8 mouse cellular contexts compared by ENCODE assay signal in the genomic region with DNA sequence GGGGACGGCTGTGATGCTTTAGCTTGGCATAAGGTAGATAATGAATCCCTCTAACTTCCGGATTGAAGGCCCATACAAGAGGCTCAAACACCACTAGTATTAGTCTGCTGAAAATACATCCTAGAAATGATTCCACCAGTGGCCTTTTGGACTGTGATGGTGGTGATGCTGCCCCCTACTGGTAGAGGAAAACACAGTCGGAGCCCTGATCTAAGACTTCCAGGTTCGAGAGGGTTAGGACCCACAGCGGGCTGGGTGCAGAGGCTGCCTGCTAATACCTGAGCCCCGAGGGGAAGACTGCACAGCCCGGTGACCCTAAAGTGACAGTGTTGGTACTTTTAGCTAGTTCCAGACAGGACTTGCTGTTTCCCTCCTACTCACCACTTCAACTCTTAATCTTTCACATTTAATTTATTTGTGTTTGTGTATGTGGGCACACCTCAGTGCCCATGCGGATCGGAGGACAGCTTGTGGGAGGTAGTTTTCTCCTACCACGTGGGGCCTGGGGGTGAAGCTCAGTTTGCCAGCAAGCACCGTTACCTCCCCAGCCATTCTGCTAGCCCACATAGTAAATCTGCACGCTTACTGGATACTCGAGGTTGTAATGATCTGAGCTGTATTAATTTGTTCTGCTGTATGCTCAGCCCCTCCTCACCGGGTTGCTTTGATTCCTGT. TPM values are rescaled to one million over a fixed set of nuclear protein-coding genes. Genes with fewer than 3 reads are reported as not detected.
DNase-seq lines count a peak whose midpoint lies in the region; ATAC-seq lines count a peak whose summit lies in the region.

No protein-coding gene starts in this region.

- no peaks in the 10 kb centered on the region for H3K4me1 ChIP-seq in liver, embryonic 12.5 days
- H3K4me1 ChIP-seq in intestine, embryonic 16.5 days (ENCODE audit: control insufficient read depth, insufficient read depth, low read length): no peaks in the 10 kb centered on the region
- 0 out of 2 replicates have a peak, but pooled peaks cover 4% of the 10 kb centered on the region for H3K4me1 ChIP-seq in limb, embryonic 10.5 days
- no peaks in the 10 kb centered on the region for H3K4me1 ChIP-seq in midbrain, embryonic 15.5 days

- no peak for ATAC-seq in liver, embryonic 12.5 days
- ATAC-seq in intestine, embryonic 16.5 days: peak; percentile 58
- 0 out of 2 replicates have a peak, but pooled peaks have one; percentile 30 for ATAC-seq in midbrain, embryonic 15.5 days (replicated peaks)

- no peak overlapping the region for H3K4me2 ChIP-seq in liver, embryonic 12.5 days
- no peak overlapping the region for H3K4me2 ChIP-seq in intestine, embryonic 16.5 days (ENCODE audit: low read depth, low read length)
- H3K4me2 ChIP-seq in midbrain, embryonic 15.5 days: no peak overlapping the region

- peak; percentile 72 for DNase-seq in liver
- DNase-seq in cerebellum, postnatal 14 days: peak; percentile 80 to 83
- DNase-seq in gastrocnemius, adult 8-10 months (ENCODE audit: low spot score in 2 of 2): peak; percentile 15 to 29
- DNase-seq in limb, embryonic 10.5 days (ENCODE audit: low spot score): peak; percentile 86
- peak; percentile 57 to 80 for DNase-seq in spleen, postnatal 4 days (ENCODE audit: low spot score in 2 of 2)

- H3K27me3 ChIP-seq in liver, embryonic 12.5 days (replicated peaks): no peaks in the 10 kb centered on the region
- H3K27me3 ChIP-seq in intestine, embryonic 16.5 days (replicated peaks; ENCODE audit: control insufficient read depth, insufficient read depth, low read length): no peaks in the 10 kb centered on the region
- H3K27me3 ChIP-seq in limb, embryonic 10.5 days (ENCODE audit: low read depth, poor library complexity, severe bottlenecking): no peaks in the 10 kb centered on the region
- no peaks in the 10 kb centered on the region for H3K27me3 ChIP-seq in midbrain, embryonic 15.5 days (replicated peaks)

- peaks cover 18% of the 10 kb centered on the region for H3K36me3 ChIP-seq in liver, embryonic 12.5 days
- H3K36me3 ChIP-seq in intestine, embryonic 16.5 days (ENCODE audit: control insufficient read depth, insufficient read depth, low read length): no peaks in the 10 kb centered on the region
- peaks cover 25% of the 10 kb centered on the region for H3K36me3 ChIP-seq in limb, embryonic 10.5 days
- no peaks in the 10 kb centered on the region; the same call in 1 of the 2 replicates for H3K36me3 ChIP-seq in midbrain, embryonic 15.5 days (replicated peaks)

- H3K4me3 ChIP-seq in liver, embryonic 12.5 days: no peak overlapping the region
- no peak overlapping the region for H3K4me3 ChIP-seq in intestine, embryonic 16.5 days (ENCODE audit: low read length)
- H3K4me3 ChIP-seq in limb, embryonic 10.5 days: no peak overlapping the region
- no peak overlapping the region for H3K4me3 ChIP-seq in midbrain, embryonic 15.5 days

- 38% methylated on average over 14 of the region's 14 CpGs for WGBS in liver, embryonic 12.5 days (ENCODE audit: insufficient replicate concordance)
- WGBS in intestine, embryonic 16.5 days: 34% methylated on average over 14 of the region's 14 CpGs
- 47% methylated on average over 14 of the region's 14 CpGs for WGBS in limb, embryonic 10.5 days
- WGBS in midbrain, embryonic 15.5 days: 44% methylated on average over 14 of the region's 14 CpGs

- no peak overlapping the region for H3K9ac ChIP-seq in liver, embryonic 12.5 days
- H3K9ac ChIP-seq in intestine, embryonic 16.5 days (ENCODE audit: low read depth, low read length): 0 out of 2 replicates have a peak overlapping the region, but pooled peaks have one; percentile 7
- H3K9ac ChIP-seq in midbrain, embryonic 15.5 days: no peak overlapping the region

- H3K9me3 ChIP-seq in liver, embryonic 12.5 days (replicated peaks): 0 out of 2 replicates have a peak, but pooled peaks cover 6% of the 10 kb centered on the region
- H3K9me3 ChIP-seq in intestine, embryonic 16.5 days (ENCODE audit: control insufficient read depth, low read length): no peaks in the 10 kb centered on the region
- no peaks in the 10 kb centered on the region; the same call in 1 of the 2 replicates for H3K9me3 ChIP-seq in limb, embryonic 10.5 days (replicated peaks)
- H3K9me3 ChIP-seq in midbrain, embryonic 15.5 days: no peaks in the 10 kb centered on the region

- H3K27ac ChIP-seq in liver, embryonic 12.5 days: no peak overlapping the region
- no peak overlapping the region for H3K27ac ChIP-seq in intestine, embryonic 16.5 days (ENCODE audit: low read length)
- no peak overlapping the region for H3K27ac ChIP-seq in limb, embryonic 10.5 days
- no peak overlapping the region for H3K27ac ChIP-seq in midbrain, embryonic 15.5 days

RNA-seq across cellular contexts. Expression of a gene that starts 33.4 kb away (rescaled TPM):
- 47.5 and 48.1 TPM in 2 replicates for polyA plus RNA-seq in liver, embryonic 12.5 days (2016; fragmentation: Nextera tagmentation; extraction: Ambion mirVana)
- 10 to 100 TPM in 2 of 4 experiments, 1 to 10 TPM in 2; 9.1 to 13.0 (median 11.0) TPM for total RNA-seq in gastrocnemius, adult 8-10 months (2022)
- 68.9 and 73.5 TPM in 2 replicates for polyA plus RNA-seq in intestine, embryonic 16.5 days (2015; fragmentation: Nextera tagmentation; extraction: Ambion mirVana)
- polyA plus RNA-seq in limb, embryonic 10.5 days (2016; fragmentation: Nextera tagmentation; extraction: Ambion mirVana): 146 and 157 TPM in 2 replicates
- 98.4 and 101 TPM in 2 replicates for polyA plus RNA-seq in midbrain, embryonic 15.5 days (2015; fragmentation: Nextera tagmentation; extraction: Ambion mirVana)

RNA-seq across cellular contexts. Expression of a gene that starts 46.8 kb away (rescaled TPM):
- 21.6 and 22.8 TPM in 2 replicates for polyA plus RNA-seq in liver, embryonic 12.5 days (2016; fragmentation: Nextera tagmentation; extraction: Ambion mirVana)
- total RNA-seq in gastrocnemius, adult 8-10 months (2022): 10 to 100 TPM; 10.9 to 13.4 (median 12.5) TPM
- 21.5 and 22.0 TPM in 2 replicates for polyA plus RNA-seq in intestine, embryonic 16.5 days (2015; fragmentation: Nextera tagmentation; extraction: Ambion mirVana)
- polyA plus RNA-seq in limb, embryonic 10.5 days (2016; fragmentation: Nextera tagmentation; extraction: Ambion mirVana): 39.7 and 40.8 TPM in 2 replicates
- 47.9 and 50.5 TPM in 2 replicates for polyA plus RNA-seq in midbrain, embryonic 15.5 days (2015; fragmentation: Nextera tagmentation; extraction: Ambion mirVana)

RNA-seq across cellular contexts. Expression of a gene that starts 51.6 kb away (rescaled TPM):
- polyA plus RNA-seq in liver, embryonic 12.5 days (2016; fragmentation: Nextera tagmentation; extraction: Ambion mirVana): 20.9 and 22.2 TPM in 2 replicates
- total RNA-seq in gastrocnemius, adult 8-10 months (2022): 10 to 100 TPM; 14.9 to 17.4 (median 17.0) TPM
- polyA plus RNA-seq in intestine, embryonic 16.5 days (2015; fragmentation: Nextera tagmentation; extraction: Ambion mirVana): 28.6 and 32.5 TPM in 2 replicates
- polyA plus RNA-seq in limb, embryonic 10.5 days (2016; fragmentation: Nextera tagmentation; extraction: Ambion mirVana): 18.4 and 20.1 TPM in 2 replicates
- polyA plus RNA-seq in midbrain, embryonic 15.5 days (2015; fragmentation: Nextera tagmentation; extraction: Ambion mirVana): 21.7 and 23.5 TPM in 2 replicates

Comparison
In these comparisons a context has a peak if more than half of its experiments do, and no peak if none do; other contexts are left out.
1. DNase-seq: peak in every context shown above with its lines; median percentile 86 in limb, embryonic 10.5 days; 82 in cerebellum, postnatal 14 days; 72 in liver; 68 in spleen, postnatal 4 days; 22 in gastrocnemius, adult 8-10 months.